Mouse (Mus musculus): ENCODE results near the gene Fermt3. TPM values are rescaled to one million over a fixed set of nuclear protein-coding genes. Genes with fewer than 3 reads are reported as not detected.

Fermt3 gene
- polyA plus RNA-seq, 2 experiments from 2014 or later: 208 to 288 TPM

- no peak for ATAC-seq
These were observed 30.0 kb downstream of the Fermt3 start for GRCm38 (mm10) chr19:6989251-6989650.

GRCm38 (mm10) chr19:6987904-6988285 is 31.4 kb downstream of the Fermt3 start:
- ATAC-seq: no peak

GRCm38 (mm10) chr19:6987061-6987903 is 32.0 kb downstream of the Fermt3 start, which contains the start of gene Vegfb:
Gene Vegfb, minus strand, starts transcription at chr19:6987651.
- peak; percentile 49 for ATAC-seq

DNA sequence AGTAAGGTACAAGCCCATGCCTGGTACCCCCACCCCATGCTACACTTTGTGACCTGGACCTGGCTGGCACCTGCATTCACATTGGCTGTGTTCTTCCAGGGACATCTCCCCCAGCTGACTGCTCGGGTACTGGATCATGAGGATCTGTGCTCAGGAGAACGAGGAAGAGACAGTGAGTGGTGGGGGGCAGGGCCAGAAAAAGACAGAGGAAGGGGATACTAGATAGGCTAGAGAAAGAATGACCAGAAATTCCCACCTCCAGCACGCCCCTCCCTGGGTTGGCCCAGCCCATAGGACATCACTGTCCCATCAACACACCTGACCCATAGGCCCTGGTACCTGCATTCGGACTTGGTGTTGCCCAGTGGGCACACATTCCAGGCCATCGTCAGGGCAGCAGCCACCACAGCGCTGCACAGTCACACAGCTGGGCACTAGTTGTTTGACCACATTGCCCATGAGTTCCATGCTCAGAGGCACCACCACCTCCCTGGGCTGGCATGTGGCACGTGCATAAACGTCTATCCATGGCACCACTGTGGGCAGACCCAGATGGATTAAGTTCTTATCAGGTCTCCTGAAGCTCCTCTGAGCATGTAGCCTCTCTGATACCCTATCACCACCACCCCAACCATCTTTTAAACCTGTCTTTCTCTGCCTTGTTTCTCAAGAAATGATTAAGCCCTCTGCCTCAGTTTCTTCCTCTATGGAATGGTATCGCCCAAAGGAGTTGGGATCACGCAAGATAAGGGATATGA is 33.1 kb downstream of the Fermt3 start:
- no peak for ATAC-seq

DNA sequence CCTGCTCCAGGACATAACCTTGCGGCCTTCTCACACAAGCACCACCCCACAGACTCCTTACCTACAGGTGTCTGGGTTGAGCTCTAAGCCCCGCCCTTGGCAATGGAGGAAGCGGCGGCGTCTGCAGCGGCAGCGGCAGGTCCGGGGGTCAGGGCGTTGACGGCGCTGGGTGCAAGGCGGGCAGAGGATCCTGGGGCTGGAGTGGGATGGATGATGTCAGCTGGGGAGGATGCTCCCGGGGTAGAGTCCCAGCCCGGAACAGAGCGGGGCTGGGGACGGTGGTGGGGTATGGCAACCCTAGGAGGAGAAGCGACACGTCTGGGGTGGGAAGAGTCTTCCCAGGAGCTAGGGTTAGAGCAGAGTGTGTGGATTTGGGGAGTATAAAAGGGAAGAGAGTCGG is 34.0 kb downstream of the Fermt3 start:
- no peak for ATAC-seq

DNA sequence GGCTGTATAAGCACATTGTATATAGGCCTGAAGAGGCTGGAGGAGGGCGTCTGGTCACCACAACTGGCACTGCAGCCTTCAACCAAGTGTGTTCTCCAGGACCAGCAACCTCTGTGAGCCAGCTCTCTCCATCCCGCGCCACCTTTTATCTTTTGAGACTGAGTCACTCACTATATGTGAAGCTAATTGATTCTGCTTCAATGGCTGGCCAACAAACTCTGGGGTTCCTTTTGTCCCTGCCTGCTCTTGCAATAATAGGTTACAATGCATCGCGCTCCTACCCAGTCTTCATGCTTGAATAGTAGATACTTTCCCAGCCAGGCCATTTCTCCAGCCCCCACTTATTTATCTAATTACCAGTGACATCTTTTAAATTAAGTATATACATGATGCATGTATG is 35.6 kb downstream of the Fermt3 start:
- ATAC-seq: no peak

DNA sequence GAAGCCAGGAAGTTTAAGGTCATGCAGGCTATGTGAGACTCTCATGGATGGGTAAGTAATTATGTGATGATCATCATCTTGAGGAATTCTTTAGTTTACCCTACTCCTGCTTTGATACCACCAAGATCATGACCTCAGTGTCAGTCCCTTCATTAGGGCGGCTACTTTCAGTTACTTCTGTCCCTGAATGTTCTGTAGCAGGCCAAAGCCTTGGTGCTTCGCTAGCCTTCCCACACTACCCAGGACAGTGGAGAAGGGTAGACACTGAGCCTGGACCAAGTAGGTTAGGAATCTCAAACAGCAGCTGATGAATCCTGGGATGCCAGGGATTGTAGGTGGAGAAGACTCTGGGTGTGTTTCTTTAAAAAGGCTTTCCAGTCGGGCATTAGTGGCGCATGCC is 37.8 kb downstream of the Fermt3 start:
- no peak for ATAC-seq

GRCm38 (mm10) chr19:6980381-6981093 is 38.7 kb downstream of the Fermt3 start, which contains the start of gene Fkbp2:
Gene Fkbp2, minus strand, starts transcription at chr19:6980501.
- ATAC-seq: peak; percentile 57

DNA sequence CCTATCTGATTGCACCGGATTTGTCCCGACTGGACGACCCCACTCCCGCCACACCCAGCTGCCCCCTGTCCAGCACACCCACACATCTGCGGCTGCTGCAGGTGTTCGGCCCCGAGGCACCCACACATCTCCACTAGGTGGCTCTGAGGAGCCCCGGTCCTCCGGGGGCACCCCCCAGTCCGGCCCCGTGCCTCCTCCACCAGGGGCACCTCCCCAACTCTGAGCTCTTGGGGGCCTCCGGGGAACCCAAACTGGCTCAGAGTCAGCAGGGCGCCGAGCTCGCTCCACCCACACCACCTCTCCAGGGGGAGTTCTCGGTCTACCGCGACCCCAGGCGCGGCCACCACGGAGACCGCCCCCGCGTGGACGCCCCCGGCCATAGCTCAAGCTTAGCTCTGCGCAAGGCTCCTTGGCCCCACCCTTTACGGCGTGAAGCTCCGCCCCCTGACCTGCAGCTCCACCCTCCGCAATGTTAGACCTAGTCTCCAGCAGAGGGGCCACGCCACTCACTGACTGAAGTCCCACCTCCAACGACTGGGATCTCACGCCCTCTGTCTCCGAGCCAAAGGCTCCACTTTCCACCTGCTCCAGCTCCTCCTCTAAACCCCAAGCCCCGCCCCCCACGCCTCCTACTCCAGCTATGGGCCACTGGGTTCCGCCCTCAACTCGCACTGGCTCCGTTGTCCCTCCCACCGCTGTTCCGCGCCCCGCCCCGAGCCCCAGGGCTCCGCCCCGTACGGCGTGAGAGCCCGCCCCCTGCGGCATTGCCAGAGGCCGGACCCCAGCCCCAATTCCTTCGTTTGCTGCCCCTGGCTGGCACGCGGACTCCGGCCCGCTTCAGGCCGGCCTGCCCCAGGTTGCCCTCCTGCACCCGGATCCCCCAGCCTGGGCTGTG is 39.5 kb downstream of the Fermt3 start:
- ATAC-seq: peak; percentile 82

- ATAC-seq: no peak
These were observed 40.2 kb downstream of the Fermt3 start for GRCm38 (mm10) chr19:6979001-6979479.

- no peak for ATAC-seq
These were observed 40.7 kb downstream of the Fermt3 start for GRCm38 (mm10) chr19:6978639-6978974.

DNA sequence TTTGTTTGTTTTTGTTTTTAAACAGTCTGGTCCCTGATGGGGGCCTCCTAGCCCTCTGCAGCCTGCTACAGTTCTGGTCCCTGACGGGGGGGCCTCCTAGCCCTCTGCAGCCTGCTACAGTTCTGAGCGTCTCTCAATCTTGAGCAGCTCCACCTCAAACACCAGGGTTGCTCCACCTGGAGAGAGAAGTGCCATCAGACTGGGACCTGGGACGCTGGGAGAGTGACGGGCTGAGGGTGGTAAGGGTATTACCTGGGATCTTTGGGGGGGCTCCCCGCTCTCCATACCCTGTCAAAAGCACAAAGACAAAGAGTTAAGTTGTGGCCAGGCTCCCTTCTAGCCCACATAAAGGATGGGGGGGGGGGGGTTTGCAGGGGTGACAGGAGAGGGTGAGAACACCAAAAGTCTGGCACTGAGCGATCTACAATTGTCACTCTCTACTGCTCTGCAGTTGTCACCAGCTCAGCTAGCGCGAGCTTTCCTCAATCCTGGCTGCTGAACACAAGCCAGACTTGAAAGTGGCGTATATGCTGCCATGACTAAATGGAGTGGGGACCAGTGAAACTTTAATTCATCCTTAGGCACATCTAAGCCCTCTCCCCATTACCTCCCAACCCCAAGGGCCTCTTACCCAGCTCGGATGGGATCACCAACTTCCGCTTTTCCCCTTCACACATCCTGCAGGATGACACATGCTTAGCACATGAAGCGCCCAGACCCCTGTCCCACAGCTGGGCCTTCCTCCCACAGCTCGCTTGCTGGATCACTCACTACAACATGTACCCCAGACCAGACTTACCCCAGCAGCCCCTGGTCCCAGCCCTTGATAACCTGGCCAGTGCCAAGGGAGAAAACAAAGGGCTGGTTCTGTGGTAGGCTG is 41.3 kb downstream of the Fermt3 start:
- no peak for ATAC-seq

GRCm38 (mm10) chr19:6975537-6976521 is 43.4 kb downstream of the Fermt3 start, which contains the start of gene Plcb3:
Gene Plcb3, minus strand, starts transcription at chr19:6976470.
- ATAC-seq: no peak

DNA sequence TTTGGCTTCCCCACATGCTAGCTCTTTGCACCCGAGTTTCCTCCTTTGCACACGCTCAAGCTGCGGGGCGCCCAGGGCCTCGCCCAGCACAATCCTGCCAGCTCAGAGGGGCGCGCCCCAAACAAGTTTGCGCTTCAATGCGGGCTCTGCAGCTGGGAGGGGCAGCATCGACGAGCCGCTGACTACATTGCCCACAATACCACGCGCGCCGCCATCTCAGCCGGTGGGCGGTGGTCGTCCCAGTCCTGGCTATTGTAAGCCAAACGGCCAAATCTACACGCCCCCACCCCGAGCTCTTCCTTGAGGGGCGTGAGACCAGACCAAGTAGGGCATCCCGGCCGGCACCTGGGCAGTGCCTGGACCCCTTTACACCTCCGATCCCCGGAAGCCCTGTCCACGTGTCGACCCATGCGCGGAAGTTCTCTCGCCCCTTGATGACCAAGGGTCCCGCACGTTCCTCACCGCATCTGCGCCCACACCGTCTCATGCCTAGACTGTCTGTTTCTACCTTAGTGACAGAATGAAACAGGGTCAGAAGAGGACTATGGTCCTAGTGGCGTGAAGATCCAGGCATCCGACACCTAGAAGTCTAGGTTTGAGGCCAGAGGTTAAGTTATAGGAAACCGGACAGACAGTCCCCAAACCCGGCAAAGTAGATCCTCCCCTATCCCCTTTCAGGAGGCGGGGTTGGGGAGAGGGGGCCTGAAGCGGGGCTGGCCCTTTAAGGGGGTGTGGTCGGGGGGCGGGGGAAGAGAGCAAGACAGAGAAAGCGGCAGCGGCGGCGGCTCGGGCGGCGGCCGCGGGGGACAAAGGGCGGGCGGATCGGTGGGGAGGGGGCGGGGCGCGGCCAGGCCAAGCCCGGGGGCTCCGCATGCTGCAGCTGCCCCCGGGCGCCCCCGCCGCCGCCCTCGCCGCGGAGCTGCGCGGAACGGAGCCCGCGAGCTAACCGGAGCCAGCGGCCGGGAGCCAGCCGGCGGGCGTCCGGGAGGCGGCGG is 44.8 kb downstream of the Fermt3 start, which contains the start of gene Ppp1r14b:
Ppp1r14b (plus strand) TSS at position 758 of the 995 bp plus-strand sequence.
- peak; percentile 41 for ATAC-seq

- no peak for ATAC-seq
These were observed 45.6 kb downstream of the Fermt3 start for GRCm38 (mm10) chr19:6973581-6974190.

DNA sequence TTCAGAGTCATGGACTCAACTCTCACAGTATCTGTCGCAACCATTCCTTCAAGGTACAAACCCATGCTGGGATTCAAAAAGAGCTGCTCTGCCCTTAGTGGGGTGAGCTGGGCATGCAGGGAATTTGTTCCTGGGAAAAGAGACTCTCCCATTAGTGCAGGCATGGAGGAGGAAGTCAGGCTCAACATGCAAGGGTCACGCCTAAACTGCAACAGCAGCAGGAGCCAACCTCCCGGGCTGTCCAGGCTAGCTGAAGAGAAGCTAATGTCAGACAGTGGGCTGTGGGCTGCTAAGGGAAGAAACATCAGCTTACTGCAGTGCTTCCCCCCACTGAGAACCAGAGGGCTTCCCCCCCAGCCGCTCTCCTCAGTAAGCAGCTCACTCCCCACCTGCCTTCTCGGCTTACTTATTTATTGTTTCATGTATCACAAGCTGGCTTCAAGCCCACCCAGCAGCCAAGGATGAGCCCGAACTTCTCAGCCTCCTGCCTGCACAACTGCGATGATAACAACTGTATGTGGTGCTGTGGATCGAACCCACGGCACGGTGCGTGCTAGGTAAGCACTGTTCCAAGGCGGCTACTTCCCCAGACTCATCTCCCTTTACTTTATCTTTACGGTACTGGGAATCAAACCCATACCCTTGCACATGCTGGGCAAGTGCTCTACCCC is 46.9 kb downstream of the Fermt3 start:
- no peak for ATAC-seq

DNA sequence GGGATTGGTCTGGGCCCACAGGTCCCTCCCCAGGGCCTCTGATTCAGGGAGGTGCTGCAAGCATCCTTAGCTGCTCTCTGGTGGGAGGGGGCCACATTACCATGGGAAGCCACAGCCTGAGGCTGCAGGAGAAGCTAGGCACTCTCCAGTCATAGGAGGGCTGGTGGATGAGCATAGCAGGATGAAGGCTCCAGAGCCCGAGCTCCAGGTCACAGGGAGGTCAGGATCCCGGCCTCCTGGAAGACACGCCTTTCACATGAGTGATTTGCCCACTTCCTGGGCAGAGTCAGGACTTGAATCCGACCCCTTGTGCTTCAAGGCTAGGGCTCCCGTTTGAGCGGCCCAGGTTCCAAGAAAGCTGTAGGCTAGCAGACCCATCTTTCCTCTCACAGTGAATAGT is 47.6 kb downstream of the Fermt3 start:
- ATAC-seq: no peak

Data from activated CD4-positive, CD25-positive, alpha-beta regulatory T cell, adult 4 months (primary cell).